Mouse (Mus musculus): ENCODE measurements at regions not wholly inside any gene's neighbourhood (a gene's known extent, or its start where the extent isn't known, plus 50 kb on each side); places are given as distances from the start of the nearest gene placed in this dataset.

DNA sequence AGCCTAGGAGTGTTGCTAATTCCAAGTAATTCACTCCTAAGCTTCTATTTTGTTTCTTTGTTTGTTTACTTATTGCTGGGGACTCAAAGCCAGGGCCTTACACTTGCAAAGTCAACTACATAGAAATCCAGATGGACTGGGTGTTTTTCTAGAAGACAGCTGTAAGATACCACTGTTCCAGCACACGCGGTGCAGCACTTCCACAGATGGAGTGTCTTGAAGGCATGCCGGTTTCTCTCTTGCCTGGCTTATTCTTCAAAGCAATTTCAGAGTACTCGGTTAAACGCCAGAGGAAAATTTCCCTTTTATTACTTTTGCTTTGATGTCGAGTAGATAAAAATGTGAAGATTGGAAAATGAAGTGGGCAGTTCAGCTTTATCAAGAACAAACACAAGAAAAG lies 477.4 kb downstream of the Etv1 start:
- TF ChIP-seq CTCF (IDR thresholded peaks at IDR 0.05; ENCODE audit: control insufficient read depth, insufficient read depth, low read length) (no peak), POLR2A (IDR thresholded peaks at IDR 0.05; ENCODE audit: borderline replicate concordance, control insufficient read depth, low read depth, low read length) (no peak)
